Mouse (Mus musculus) testis, adult 2 months (tissue): ENCODE data around the gene Gorab. TPM values are rescaled to one million over a fixed set of nuclear protein-coding genes. Genes with fewer than 3 reads are reported as not detected.

Experiments used
- H3K27ac ChIP-seq: fragments of 200-500 bp; 2 replicates; pipeline ENCODE4 v1.5.1; 2012; ENCODE audit warnings: low read depth, low read length; ENCODE audit not compliant: control insufficient read depth, insufficient read depth
- H3K27me3 ChIP-seq: fragments of 200-500 bp; 2 replicates; pipeline ENCODE4 v1.6.1; 2012; ENCODE audit warnings: mild to moderate bottlenecking, low read length, moderate library complexity; ENCODE audit not compliant: control insufficient read depth, insufficient read depth
- H3K36me3 ChIP-seq: fragments of 200-500 bp; 2 replicates; pipeline ENCODE4 v1.6.1; 2012; ENCODE audit warnings: mild to moderate bottlenecking, low read length; ENCODE audit not compliant: control insufficient read depth, insufficient read depth
- H3K4me1 ChIP-seq: fragments of 200-500 bp; 2 replicates; pipeline ENCODE4 v1.6.1; 2012; ENCODE audit warnings: low read length; ENCODE audit not compliant: control insufficient read depth, insufficient read depth
- H3K4me3 ChIP-seq: fragments of 200-500 bp; 2 replicates; pipeline ENCODE4 v1.5.1; 2012; ENCODE audit warnings: low read depth, mild to moderate bottlenecking, low read length, moderate library complexity, mixed read lengths; ENCODE audit not compliant: control insufficient read depth
- CTCF ChIP-seq: fragments of 200-500 bp; IDR thresholded peaks from 2 replicates; pipeline ENCODE4 v1.5.1; 2012; ENCODE audit warnings: low read depth, mild to moderate bottlenecking, inconsistent platforms, low read length, moderate library complexity; ENCODE audit not compliant: control insufficient read depth, insufficient read depth, insufficient replicate concordance
- POLR2A ChIP-seq: fragments of 200-500 bp; IDR thresholded peaks from 2 replicates; pipeline ENCODE4 v1.6.1; 2012; ENCODE audit warnings: low read depth, mild to moderate bottlenecking, inconsistent platforms, low read length, moderate library complexity; ENCODE audit not compliant: control insufficient read depth
- polyA plus RNA-seq: library from polyadenylated mRNA; depleted of rRNA; stranded (reverse); fragments of >200 nt; gene quantifications from 2 replicates; pipeline ENCODE4 v1.2.3, GENCODE M21; 2012; rRNA removed

Gene Gorab
- 1.4 and 2.6 TPM in 2 replicates for polyA plus RNA-seq

- TF ChIP-seq CTCF (no peak), POLR2A (peak; percentile 27; the same call in 1 of the 2 replicates)
- Histone ChIP-seq H3K27me3 (no peaks in the 10 kb centered on the region), H3K27ac (peak within 1 kb of the TSS; percentile 100)
Measured at GRCm38 (mm10) chr1:163403498-163404126, at the start of gene Gorab. Gene Gorab, minus strand, starts transcription at chr1:163403669.

GRCm38 (mm10) chr1:163443832-163444231 is 40.4 kb upstream of the Gorab start:
- Histone ChIP-seq H3K27ac (no peak overlapping the region), H3K4me3 (no peak overlapping the region), H3K36me3 (no peaks in the 10 kb centered on the region), H3K4me1 (no peaks in the 10 kb centered on the region), H3K27me3 (no peaks in the 10 kb centered on the region)
- TF ChIP-seq CTCF = no peak
- TF ChIP-seq POLR2A = no peak

More at GRCm38 (mm10) chr1:163403498-163404126, at the start of gene Gorab:
- Histone ChIP-seq H3K4me1 (peaks cover 3% of the 10 kb centered on the region; the same call in 1 of the 2 replicates), H3K4me3 (peak within 1 kb of the TSS; percentile 99), H3K36me3 (no peaks in the 10 kb centered on the region)

- Histone ChIP-seq H3K27ac (no peak overlapping the region), H3K4me1 (no peaks in the 10 kb centered on the region), H3K4me3 (no peak overlapping the region), H3K27me3 (no peaks in the 10 kb centered on the region), H3K36me3 (no peaks in the 10 kb centered on the region)
- TF ChIP-seq CTCF (no peak), POLR2A (no peak)
Measured at GRCm38 (mm10) chr1:163439002-163439401, 35.5 kb upstream of the Gorab start.

GRCm38 (mm10) chr1:163423467-163424014 is 20.1 kb upstream of the Gorab start:
- TF ChIP-seq CTCF (no peak), POLR2A (no peak)
- Histone ChIP-seq H3K27ac (no peak overlapping the region), H3K27me3 (no peaks in the 10 kb centered on the region), H3K4me1 (no peaks in the 10 kb centered on the region), H3K4me3 (no peak overlapping the region), H3K36me3 (no peaks in the 10 kb centered on the region)

- Histone ChIP-seq H3K4me1 (no peaks in the 10 kb centered on the region), H3K36me3 (no peaks in the 10 kb centered on the region), H3K27ac (no peak overlapping the region), H3K27me3 (no peaks in the 10 kb centered on the region), H3K4me3 (no peak overlapping the region)
- TF ChIP-seq POLR2A (no peak), CTCF (no peak)
Measured at GRCm38 (mm10) chr1:163417191-163417590, 13.7 kb upstream of the Gorab start.

GRCm38 (mm10) chr1:163414200-163414599 is 10.7 kb upstream of the Gorab start:
- no peaks in the 10 kb centered on the region for H3K36me3 ChIP-seq
- H3K4me1 ChIP-seq = no peaks in the 10 kb centered on the region
- no peak overlapping the region for H3K4me3 ChIP-seq
- TF ChIP-seq CTCF (no peak), POLR2A (no peak)
- no peak overlapping the region for H3K27ac ChIP-seq
- H3K27me3 ChIP-seq = no peaks in the 10 kb centered on the region

- no peaks in the 10 kb centered on the region for H3K27me3 ChIP-seq
- H3K27ac ChIP-seq = no peak overlapping the region
- H3K4me3 ChIP-seq = no peak overlapping the region
- peaks cover 3% of the 10 kb centered on the region; the same call in 1 of the 2 replicates for H3K4me1 ChIP-seq
- no peaks in the 10 kb centered on the region for H3K36me3 ChIP-seq
- no peak for TF ChIP-seq CTCF
- TF ChIP-seq POLR2A = no peak
Measured at GRCm38 (mm10) chr1:163406203-163406602, 2.7 kb upstream of the Gorab start.

- Histone ChIP-seq H3K4me1 (no peaks in the 10 kb centered on the region), H3K27me3 (no peaks in the 10 kb centered on the region), H3K27ac (no peak overlapping the region), H3K36me3 (peaks cover 2% of the 10 kb centered on the region; the same call in 1 of the 2 replicates), H3K4me3 (no peak overlapping the region)
- TF ChIP-seq CTCF = no peak
- TF ChIP-seq POLR2A = no peak
Measured at GRCm38 (mm10) chr1:163391321-163391720, 12.1 kb downstream of the Gorab start.
